Mouse (Mus musculus) embryonic facial prominence, embryonic 14.5 days (tissue): ENCODE measurements around the gene Rfx1. TPM values are rescaled to one million over a fixed set of nuclear protein-coding genes. Genes with fewer than 3 reads are reported as not detected.
A peak's percentile ranks its signal among the peaks of the same experiment; 100 is the strongest.

Source experiments
- ATAC-seq: fragments of 200-750 bp; cut with Nextera tagmentation; 2 replicates; pipeline ENCODE4 v1.8.0; 2017; ENCODE audit warnings: low read depth, moderate number of reproducible peaks, moderate TSS enrichment
- DNase-seq: peaks from one replicate; pipeline ENCODE4 v3.0.0-alpha.2; 2015; ENCODE audit warnings: low spot score
- H3K27ac ChIP-seq: fragments of 300-500 bp; sonication (generic); replicated peaks from 2 replicates; pipeline ENCODE4 v1.5.1; 2014; ENCODE audit warnings: low read depth, mild to moderate bottlenecking, low read length, moderate library complexity
- H3K27me3 ChIP-seq: fragments of 300-500 bp; sonication (generic); replicated peaks from 2 replicates; pipeline ENCODE4 v1.6.1; 2014; ENCODE audit warnings: low read length; ENCODE audit not compliant: control insufficient read depth, insufficient read depth
- H3K36me3 ChIP-seq: fragments of 300-500 bp; sonication (generic); 2 replicates; pipeline ENCODE4 v1.6.1; 2014; ENCODE audit warnings: low read length, mixed read lengths; ENCODE audit not compliant: control insufficient read depth, insufficient read depth
- H3K4me1 ChIP-seq: fragments of 300-500 bp; sonication (generic); 2 replicates; pipeline ENCODE4 v1.6.1; 2014; ENCODE audit warnings: antibody characterized with exemption, low read length; ENCODE audit not compliant: control insufficient read depth, insufficient read depth
- H3K4me2 ChIP-seq: fragments of 300-500 bp; sonication (generic); 2 replicates; pipeline ENCODE4 v1.6.1; 2014; ENCODE audit warnings: low read depth, mild to moderate bottlenecking, low read length, moderate library complexity, mixed read lengths
- H3K4me3 ChIP-seq: fragments of 300-500 bp; sonication (generic); 2 replicates; pipeline ENCODE4 v1.5.1; 2014; ENCODE audit warnings: low read depth, mild to moderate bottlenecking, low read length
- H3K9ac ChIP-seq: fragments of 300-500 bp; sonication (generic); 2 replicates; pipeline ENCODE4 v1.6.1; 2014; ENCODE audit warnings: low read depth, mild to moderate bottlenecking, low read length, moderate library complexity, mixed read lengths
- H3K9me3 ChIP-seq: fragments of 300-500 bp; sonication (generic); 2 replicates; pipeline ENCODE4 v1.6.1; 2016; ENCODE audit warnings: low read length; ENCODE audit not compliant: control insufficient read depth
- WGBS: fragments of 180-500 bp; shearing (Covaris S2); extraction: QIAGEN DNeasy Blood & Tissue Kit; methylation state at CpG from one replicate; pipeline ENCODE4 v1.1.7; 2014; 5-methylcytosine and 5-hydroxymethylcytosine counted together
- polyA plus RNA-seq: library from polyadenylated mRNA; unstranded; fragments of >200 nt; fragmentation: Nextera tagmentation; extraction: Ambion mirVana; gene quantifications from 2 replicates; pipeline ENCODE4 v1.2.1, GENCODE M21; 2014

The Rfx1 gene
- polyA plus RNA-seq, 1 experiment from 2014 or later: 9.1 TPM

DNA sequence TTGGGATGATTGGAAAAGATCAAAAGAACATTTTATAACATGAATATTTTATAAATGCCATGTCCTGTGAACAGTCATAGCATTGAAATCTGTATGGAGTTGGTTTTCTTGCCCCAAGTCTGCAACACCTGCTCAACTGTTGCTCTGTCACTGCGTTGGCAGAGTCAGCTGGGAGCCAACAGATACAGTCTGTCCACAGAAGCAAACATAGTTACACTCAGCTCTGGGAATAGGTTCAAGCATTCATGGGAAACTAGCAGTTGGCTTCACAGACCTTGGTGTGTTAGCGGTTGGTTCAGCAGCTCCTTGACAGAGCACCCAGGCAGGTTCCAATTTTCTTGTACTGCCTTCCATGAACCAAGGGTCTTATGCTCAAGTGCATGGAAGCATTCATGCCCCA is 4.0 kb downstream of the Rfx1 start:
- no peak overlapping the region for H3K4me2 ChIP-seq
- no peaks in the 10 kb centered on the region for H3K9me3 ChIP-seq
- no peak overlapping the region for H3K9ac ChIP-seq
- 76% methylated on average over 2 of the region's 2 CpGs for WGBS
- ATAC-seq: no peak
- H3K4me1 ChIP-seq: peaks cover 4% of the 10 kb centered on the region
- DNase-seq: no peak
- no peaks in the 10 kb centered on the region for H3K27me3 ChIP-seq
- H3K27ac ChIP-seq: no peak overlapping the region
- H3K4me3 ChIP-seq: no peak overlapping the region
- no peaks in the 10 kb centered on the region for H3K36me3 ChIP-seq

DNA sequence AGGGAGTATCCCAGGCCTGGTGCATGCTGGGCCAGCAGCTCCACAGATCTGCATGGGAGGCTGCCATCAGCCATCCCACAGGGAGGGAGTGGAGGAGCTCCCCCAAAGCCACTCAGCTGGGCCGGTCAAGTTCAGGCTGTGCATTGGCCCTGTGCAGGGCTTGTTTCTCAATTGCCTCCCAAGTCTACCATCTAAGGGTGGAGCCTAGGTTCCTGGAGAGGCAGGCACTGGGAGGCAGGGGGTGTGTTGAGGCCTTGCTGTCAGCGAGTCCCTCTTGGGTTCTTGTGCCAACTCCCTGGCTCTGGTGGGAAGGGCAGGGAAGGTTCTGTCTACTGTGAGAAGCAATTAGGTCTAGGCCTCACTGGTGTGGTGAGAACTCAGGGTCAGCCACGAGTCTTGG is 5.3 kb downstream of the Rfx1 start:
- Histone ChIP-seq H3K36me3 (no peaks in the 10 kb centered on the region), H3K4me2 (no peak overlapping the region), H3K4me1 (peaks cover 4% of the 10 kb centered on the region), H3K4me3 (no peak overlapping the region), H3K9me3 (no peaks in the 10 kb centered on the region), H3K9ac (no peak overlapping the region), H3K27me3 (no peaks in the 10 kb centered on the region), H3K27ac (no peak overlapping the region)
- DNase-seq (no peak), ATAC-seq (no peak)
- WGBS: 56% methylated on average over 3 of the region's 3 CpGs

DNA sequence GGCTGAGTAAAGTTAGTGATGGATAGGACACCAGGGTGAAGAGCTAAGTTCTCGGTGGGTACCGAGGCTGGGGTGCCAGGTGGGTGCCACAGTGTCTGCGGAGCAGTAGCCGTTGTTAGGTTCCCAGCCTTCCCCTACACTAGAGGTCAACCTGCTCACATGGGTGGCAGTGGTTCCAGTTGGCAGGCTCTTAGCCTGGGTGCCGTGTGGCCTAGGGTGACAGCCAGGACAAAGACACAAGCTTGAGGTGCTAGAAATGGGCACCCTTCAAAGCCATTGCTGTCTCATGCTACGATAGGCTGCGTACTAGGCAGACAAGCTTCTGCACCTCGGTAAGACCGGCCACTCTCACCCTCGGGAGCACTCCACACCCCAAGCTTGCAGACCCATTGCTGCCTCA is 5.7 kb downstream of the Rfx1 start:
- H3K36me3 ChIP-seq: 0 out of 2 replicates have a peak, but pooled peaks cover 4% of the 10 kb centered on the region
- H3K27me3 ChIP-seq: no peaks in the 10 kb centered on the region
- DNase-seq: no peak
- ATAC-seq: no peak
- H3K4me1 ChIP-seq: peaks cover 4% of the 10 kb centered on the region
- no peak overlapping the region for H3K27ac ChIP-seq
- no peak overlapping the region for H3K9ac ChIP-seq
- no peak overlapping the region for H3K4me2 ChIP-seq
- H3K9me3 ChIP-seq: no peaks in the 10 kb centered on the region
- no peak overlapping the region for H3K4me3 ChIP-seq
- 93% methylated on average over 10 of the region's 10 CpGs for whole genome bisulfite sequencing

DNA sequence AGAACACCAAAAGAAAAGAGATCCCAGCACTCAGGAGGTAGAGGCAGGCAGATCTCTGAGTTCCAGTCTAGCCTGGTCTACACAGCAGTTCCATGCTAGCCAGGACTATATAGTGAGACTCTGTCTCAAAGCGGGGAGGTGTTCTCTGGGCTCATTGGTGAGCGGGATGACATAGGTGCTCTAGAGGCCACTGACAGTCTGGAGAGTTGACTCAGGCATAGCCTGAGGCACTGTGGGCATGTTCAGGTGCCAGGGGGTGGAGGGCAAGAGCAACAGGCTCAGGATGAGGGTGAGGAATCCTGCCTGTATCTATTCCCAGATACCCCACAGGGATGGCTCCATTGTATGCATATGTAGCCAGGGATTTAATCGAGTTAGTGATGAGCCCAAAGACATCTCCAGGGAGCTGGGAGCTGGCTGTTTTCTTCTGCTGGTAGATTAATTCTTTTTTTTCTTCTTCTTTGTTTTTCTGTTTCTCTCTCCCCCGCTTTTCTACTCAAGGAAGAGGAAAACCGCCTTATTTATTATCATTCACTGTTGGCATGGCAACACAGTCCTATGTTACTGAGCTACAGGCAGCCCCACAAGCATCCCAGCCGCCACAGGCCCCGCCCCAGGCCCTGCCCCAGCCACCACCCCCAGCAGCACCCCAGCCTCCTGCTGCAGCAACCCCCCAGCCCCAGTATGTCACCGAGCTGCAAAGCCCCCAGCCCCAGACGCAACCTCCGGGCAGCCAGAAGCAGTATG is 6.8 kb downstream of the Rfx1 start:
- no peaks in the 10 kb centered on the region for H3K27me3 ChIP-seq
- 60% methylated on average over 10 of the region's 10 CpGs for WGBS
- no peak overlapping the region for H3K27ac ChIP-seq

DNA sequence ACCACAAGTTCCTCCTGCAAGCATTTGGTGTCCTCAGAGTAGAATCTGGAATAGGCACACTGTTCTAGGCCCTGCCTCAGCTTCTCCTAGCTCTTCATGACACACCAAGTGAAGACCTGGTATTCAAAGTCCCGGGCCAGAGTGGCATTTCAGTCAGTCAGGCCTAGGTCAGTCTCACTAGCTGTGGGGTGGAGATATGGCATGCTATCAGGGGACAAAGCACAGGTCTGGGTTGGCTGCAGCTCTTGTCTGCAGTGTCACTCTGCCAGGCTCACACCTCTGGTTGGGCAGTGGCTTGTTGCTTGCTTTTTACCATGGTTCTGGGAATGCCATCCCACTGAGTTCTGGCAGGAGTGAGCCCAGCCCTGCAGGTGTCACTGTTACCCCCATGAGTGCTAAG is 9.8 kb downstream of the Rfx1 start:
- Histone ChIP-seq H3K9me3 (no peaks in the 10 kb centered on the region), H3K27me3 (no peaks in the 10 kb centered on the region), H3K36me3 (peaks cover 16% of the 10 kb centered on the region), H3K27ac (no peak overlapping the region), H3K4me2 (no peak overlapping the region), H3K9ac (no peak overlapping the region), H3K4me1 (no peaks in the 10 kb centered on the region), H3K4me3 (no peak overlapping the region)
- WGBS: 100% methylated on average over 1 of the region's 1 CpGs
- ATAC-seq: no peak
- DNase-seq: no peak

More for the DNA sequence above, 6.8 kb downstream of the Rfx1 start:
- H3K36me3 ChIP-seq: 0 out of 2 replicates have a peak, but pooled peaks cover 4% of the 10 kb centered on the region
- no peaks in the 10 kb centered on the region for H3K4me1 ChIP-seq
- H3K9ac ChIP-seq: peak overlapping the region; percentile 42; the same call in 1 of the 2 replicates
- H3K4me2 ChIP-seq: no peak overlapping the region
- no peaks in the 10 kb centered on the region for H3K9me3 ChIP-seq
- no peak for DNase-seq
- ATAC-seq: no peak
- H3K4me3 ChIP-seq: no peak overlapping the region

DNA sequence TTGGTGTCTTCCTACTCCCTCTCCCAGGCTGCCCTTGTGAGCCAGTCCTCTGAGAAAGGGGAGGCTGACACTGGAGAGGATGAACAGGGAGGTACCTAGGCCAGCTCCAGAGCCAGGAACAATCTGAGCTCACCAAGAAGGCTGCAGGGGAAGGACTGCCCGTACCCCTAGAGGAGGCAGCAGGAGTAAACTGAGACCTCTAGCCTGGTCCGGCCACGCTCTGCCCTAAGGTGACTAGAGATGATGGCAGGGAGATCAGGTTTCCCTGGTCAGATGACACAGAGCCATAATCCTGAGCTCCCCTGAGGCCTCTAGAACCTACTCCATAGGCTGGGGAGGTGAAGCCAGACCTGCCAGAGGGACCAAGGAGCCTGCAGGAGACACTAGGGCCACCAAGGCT is 10.2 kb downstream of the Rfx1 start:
- Histone ChIP-seq H3K27ac (no peak overlapping the region), H3K36me3 (peaks cover 18% of the 10 kb centered on the region), H3K9ac (no peak overlapping the region), H3K27me3 (no peaks in the 10 kb centered on the region), H3K4me1 (no peaks in the 10 kb centered on the region), H3K4me2 (no peak overlapping the region), H3K9me3 (no peaks in the 10 kb centered on the region), H3K4me3 (no peak overlapping the region)
- ATAC-seq (peak; percentile 19; the same call in 1 of the 2 replicates), DNase-seq (no peak)
- 73% methylated on average over 3 of the region's 3 CpGs for WGBS

DNA sequence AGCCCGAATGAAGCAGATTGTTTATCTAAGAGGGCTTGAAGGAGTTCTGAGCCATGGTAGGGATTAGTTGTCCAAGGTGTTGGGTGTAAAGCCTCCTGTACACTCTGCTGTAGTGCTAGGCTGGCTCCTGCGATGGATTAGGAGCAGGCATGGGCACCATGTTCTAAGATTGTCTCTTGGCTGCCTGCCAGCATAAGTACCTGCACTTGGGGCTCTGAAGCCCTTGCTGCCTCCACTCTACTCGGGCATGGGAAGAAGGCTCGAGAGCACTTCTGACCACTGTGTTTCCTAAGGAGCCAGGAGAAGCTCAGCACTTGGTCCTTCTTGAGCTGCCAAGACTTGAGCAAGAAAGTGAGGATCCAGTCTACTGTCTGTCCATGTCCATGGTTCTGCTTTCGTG is 12.6 kb downstream of the Rfx1 start:
- H3K9me3 ChIP-seq: no peaks in the 10 kb centered on the region
- no peak overlapping the region for H3K9ac ChIP-seq
- DNase-seq (no peak), ATAC-seq (no peak)
- no peaks in the 10 kb centered on the region for H3K4me1 ChIP-seq
- 80% methylated on average over 5 of the region's 5 CpGs for WGBS
- H3K27me3 ChIP-seq: no peaks in the 10 kb centered on the region
- H3K4me2 ChIP-seq: no peak overlapping the region
- no peak overlapping the region for H3K4me3 ChIP-seq
- H3K27ac ChIP-seq: no peak overlapping the region
- H3K36me3 ChIP-seq: peaks cover 41% of the 10 kb centered on the region

DNA sequence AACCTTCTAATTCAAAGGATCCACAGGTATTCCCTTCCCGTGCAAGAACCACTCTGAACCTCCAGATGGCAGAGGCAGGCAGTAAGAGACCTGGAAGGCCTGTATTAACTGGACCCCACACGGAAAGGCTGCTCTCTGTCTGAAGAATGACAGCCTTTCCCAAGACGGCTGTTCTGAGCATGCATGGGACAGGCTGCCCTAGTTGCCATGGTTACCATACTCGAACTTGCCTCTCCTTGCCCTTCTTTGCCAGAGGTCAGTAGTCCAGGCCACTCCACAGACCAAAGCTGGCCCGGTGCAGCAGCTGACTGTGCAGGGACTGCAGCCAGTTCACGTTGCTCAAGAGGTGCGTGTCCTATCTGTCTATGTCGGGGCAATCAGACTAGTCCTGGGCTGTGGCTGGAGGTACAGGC is 17.2 kb downstream of the Rfx1 start:
- no peaks in the 10 kb centered on the region for H3K27me3 ChIP-seq
- no peaks in the 10 kb centered on the region for H3K4me1 ChIP-seq
- H3K36me3 ChIP-seq: peaks cover 79% of the 10 kb centered on the region
- peak; percentile 14 for DNase-seq
- H3K4me2 ChIP-seq: no peak overlapping the region
- H3K9ac ChIP-seq: no peak overlapping the region
- ATAC-seq: peak; percentile 42; the same call in 1 of the 2 replicates
- 30% methylated on average over 8 of the region's 8 CpGs for WGBS
- H3K9me3 ChIP-seq: no peaks in the 10 kb centered on the region
- H3K4me3 ChIP-seq: no peak overlapping the region
- H3K27ac ChIP-seq: no peak overlapping the region
